ENCODE assay signal across 22 mouse cellular contexts in the genomic region with DNA sequence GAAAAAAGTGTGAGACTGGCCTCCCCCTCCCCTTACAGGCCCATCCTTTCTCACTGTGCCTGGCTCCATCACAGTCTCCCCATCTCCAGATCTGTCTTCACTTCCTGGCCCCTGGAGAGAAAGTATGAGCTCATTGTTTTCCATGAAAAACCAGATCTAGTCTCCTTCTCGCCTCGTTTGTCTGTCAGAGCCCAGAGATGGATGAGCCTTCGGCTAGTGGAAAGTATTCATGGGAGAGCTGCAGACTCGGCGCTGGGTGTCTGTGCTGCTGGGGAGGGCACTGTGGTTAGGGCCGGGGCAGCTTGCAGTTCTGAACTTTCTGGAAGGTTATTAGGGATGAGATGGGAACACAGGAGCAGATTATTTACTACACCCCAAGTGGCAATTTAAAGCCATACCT.
A peak's percentile ranks its signal among the peaks of the same experiment; 100 is the strongest.
DNase-seq lines count a peak whose midpoint lies in the region; ATAC-seq and TF ChIP-seq lines count a peak whose summit lies in the region.
"Had no signal": no experiment of that assay in that cellular context is flagged by ENCODE, and none has a peak within 500 bp of the region (broad histone marks: within the 10 kb centered on the region; RNA-seq: fewer than 3 reads in every experiment).

No protein-coding gene starts in this region.

- H3K27me3 ChIP-seq in CH12.LX (replicated peaks) (peaks cover 24% of the 10 kb centered on the region), myocyte (ENCODE audit: control insufficient read depth, insufficient read depth, insufficient read length) (no peaks in the 10 kb centered on the region)
- H3K27me3 ChIP-seq in hindbrain, embryonic 12.5 days: no peaks in the 10 kb centered on the region
- no peaks in the 10 kb centered on the region for H3K27me3 ChIP-seq in forebrain, embryonic 15.5 days
- H3K27me3 ChIP-seq: embryonic facial prominence, embryonic 15.5 days; heart, embryonic 12.5 days; midbrain, embryonic 15.5 days had no signal

- TF ChIP-seq RAD21 in CH12.LX (IDR thresholded peaks at IDR 0.05; ENCODE audit: low read depth, low read length): no peak

- H3K79me2 ChIP-seq in CH12.LX (replicated peaks; ENCODE audit: control insufficient read depth, extremely low read depth, insufficient read depth, poor library complexity, severe bottlenecking): no peaks in the 10 kb centered on the region
- H3K79me2 ChIP-seq in myocyte (ENCODE audit: control insufficient read depth, insufficient read depth): no peaks in the 10 kb centered on the region

- no peak for TF ChIP-seq CTCF in CH12.LX (conservative IDR thresholded peaks at IDR 0.05 in 1 of 2, IDR thresholded peaks at IDR 0.05 in 1 of 2; ENCODE audit: low read depth in 2 of 2, low read length in 2 of 2)

- H3K4me2 ChIP-seq in CH12.LX (ENCODE audit: insufficient read depth, low read depth, poor library complexity, severe bottlenecking) (peak overlapping the region; percentile 9; the same call in 1 of the 2 replicates), myocyte (ENCODE audit: low read depth) (peak overlapping the region; percentile 12)
- H3K4me2 ChIP-seq in hindbrain, embryonic 12.5 days (replicated peaks): no peak overlapping the region
- no peak overlapping the region for H3K4me2 ChIP-seq in forebrain, embryonic 15.5 days (replicated peaks)
- H3K4me2 ChIP-seq: embryonic facial prominence, embryonic 15.5 days; heart, embryonic 12.5 days; midbrain, embryonic 15.5 days had no signal

- peak; percentile 60 for ATAC-seq in hindbrain, embryonic 12.5 days (ENCODE audit: low FRiP score)
- no peak for ATAC-seq in forebrain, embryonic 15.5 days (replicated peaks)
- ATAC-seq: midbrain, embryonic 15.5 days had no signal

- no peak overlapping the region for H3K27ac ChIP-seq in CH12.LX (ENCODE audit: insufficient read depth, low read depth)
- H3K27ac ChIP-seq in hindbrain, embryonic 12.5 days: peak overlapping the region; percentile 37; the same call in 1 of the 2 replicates
- H3K27ac ChIP-seq in forebrain, embryonic 15.5 days (replicated peaks): no peak overlapping the region
- H3K27ac ChIP-seq: embryonic facial prominence, embryonic 15.5 days; gastrocnemius, adult 2 months; left cerebral cortex, adult 2 months; midbrain, embryonic 15.5 days had no signal

- WGBS in hindbrain, embryonic 12.5 days: 29% methylated on average over 6 of the region's 6 CpGs
- WGBS in forebrain, embryonic 15.5 days: 73% methylated on average over 6 of the region's 6 CpGs

- no peak overlapping the region for H3ac ChIP-seq in myocyte (ENCODE audit: control insufficient read depth, insufficient read length)

- no peaks in the 10 kb centered on the region for H3K4me1 ChIP-seq in CH12.LX (ENCODE audit: control insufficient read depth in 1 of 2, insufficient read depth in 2 of 2)
- H3K4me1 ChIP-seq in hindbrain, embryonic 12.5 days: peaks cover 20% of the 10 kb centered on the region
- no peaks in the 10 kb centered on the region for H3K4me1 ChIP-seq in forebrain, embryonic 15.5 days
- H3K4me1 ChIP-seq: embryonic facial prominence, embryonic 15.5 days; heart, embryonic 12.5 days had no signal

- TF ChIP-seq EP300 in CH12.LX (IDR thresholded peaks at IDR 0.05; ENCODE audit: low read length): no peak

- in situ Hi-C loops in CH12.LX (cut with MboI; ENCODE audit: low pct_ligation_motif_present, low pct_unique_long_range_greater_than_20kb, low sequenced_read_pairs): no loop called here

- H3K4me3 ChIP-seq in CH12.LX (replicated peaks in 1 of 3; ENCODE audit: low read depth in 2 of 3, low read length in 2 of 3, poor library complexity in 1 of 3) (no peak overlapping the region), myocyte (no peak overlapping the region)
- no peak overlapping the region for H3K4me3 ChIP-seq in hindbrain, embryonic 12.5 days
- no peak overlapping the region for H3K4me3 ChIP-seq in forebrain, embryonic 15.5 days
- H3K4me3 ChIP-seq: embryonic facial prominence, embryonic 15.5 days; gastrocnemius, adult 2 months; heart, embryonic 12.5 days; left cerebral cortex, adult 2 months; midbrain, embryonic 15.5 days had no signal

- dilution Hi-C loops in CH12.LX (cut with MboI; ENCODE audit: extremely low pct_ligation_motif_present, extremely low pct_unique_long_range_greater_than_20kb, low sequenced_read_pairs): no loop called here

- no peak overlapping the region for H3K9ac ChIP-seq in CH12.LX (ENCODE audit: insufficient read depth, low read depth)
- no peak overlapping the region for H3K9ac ChIP-seq in hindbrain, embryonic 12.5 days
- no peak overlapping the region for H3K9ac ChIP-seq in forebrain, embryonic 15.5 days (replicated peaks)
- H3K9ac ChIP-seq: embryonic facial prominence, embryonic 15.5 days; forebrain, postnatal 0 days; heart, embryonic 12.5 days; midbrain, embryonic 15.5 days had no signal

- H3K36me3 ChIP-seq in CH12.LX (replicated peaks in 1 of 2; ENCODE audit: control insufficient read depth in 1 of 2, insufficient read depth in 1 of 2, low read length in 1 of 2) (no peaks in the 10 kb centered on the region), myocyte (ENCODE audit: control insufficient read depth, insufficient read depth) (no peaks in the 10 kb centered on the region)
- H3K36me3 ChIP-seq in hindbrain, embryonic 12.5 days: no peaks in the 10 kb centered on the region
- H3K36me3 ChIP-seq in forebrain, embryonic 15.5 days: no peaks in the 10 kb centered on the region
- H3K36me3 ChIP-seq: embryonic facial prominence, embryonic 15.5 days; G1E; heart, embryonic 12.5 days; midbrain, embryonic 15.5 days had no signal

- DNase-seq in 3T3-L1 (ENCODE audit: low read depth, low spot score) (peak; percentile 4), CH12.LX (ENCODE audit: extremely low read depth) (no peak)
- DNase-seq in frontal cortex, postnatal 14 days (ENCODE audit: low spot score in 2 of 2): no peak
- no peak for DNase-seq in kidney, postnatal 14 days
- DNase-seq: cerebellum, adult 8-10 months; forebrain, postnatal 0 days; gastrocnemius, adult 2 months; heart, postnatal 14 days; kidney, adult 8-10 months; kidney, postnatal 36 days; left cerebral cortex, postnatal 4 days; liver; lung, postnatal 14 days; thymus, postnatal 14 days had no signal

- TF ChIP-seq POLR2A in CH12.LX (IDR thresholded peaks at IDR 0.05; ENCODE audit: low read depth, low read length) (no peak), myocyte (IDR thresholded peaks at IDR 0.05; ENCODE audit: insufficient read length, low read depth) (no peak)

- H3K9me3 ChIP-seq in CH12.LX (replicated peaks; ENCODE audit: low read length): no peaks in the 10 kb centered on the region
- no peaks in the 10 kb centered on the region for H3K9me3 ChIP-seq in hindbrain, embryonic 12.5 days (replicated peaks)
- no peaks in the 10 kb centered on the region for H3K9me3 ChIP-seq in forebrain, embryonic 15.5 days
- H3K9me3 ChIP-seq: embryonic facial prominence, embryonic 15.5 days; G1E; heart, embryonic 12.5 days; midbrain, embryonic 15.5 days had no signal

TF ChIP-seq in CH12.LX, 34 proteins besides CTCF, POLR2A, EP300 and RAD21:
- no peak for TF ChIP-seq TBP (conservative IDR thresholded peaks at IDR 0.05; ENCODE audit: low read depth, low read length)
- no peak for TF ChIP-seq CHD1 (IDR thresholded peaks at IDR 0.05; ENCODE audit: low read depth, low read length)
- no peak for TF ChIP-seq MEF2A (IDR thresholded peaks at IDR 0.05; ENCODE audit: borderline replicate concordance, low read depth, low read length)

TF ChIP-seq in myocyte, 11 proteins besides CTCF, POLR2A, EP300 and RAD21:
- TF ChIP-seq MYOD1 (IDR thresholded peaks at IDR 0.05; ENCODE audit: control insufficient read depth in 1 of 3, insufficient read length in 2 of 3, low read depth in 2 of 3) (no peak), TCF3 (IDR thresholded peaks at IDR 0.05; ENCODE audit: insufficient read length, low read depth) (no peak), MAX (IDR thresholded peaks at IDR 0.05; ENCODE audit: low read depth) (no peak), E2F4 (IDR thresholded peaks at IDR 0.05; ENCODE audit: insufficient read depth) (no peak)

Comparison
In these comparisons a context has a peak if more than half of its experiments do, and no peak if none do; other contexts are left out.
1. H3K4me2 ChIP-seq: peak in CH12.LX (single experiment) and myocyte (single experiment); none in hindbrain, embryonic 12.5 days (single experiment) and forebrain, embryonic 15.5 days (single experiment).